Mouse (Mus musculus): ENCODE results near the gene Wdr12. TPM values are rescaled to one million over a fixed set of nuclear protein-coding genes. Genes with fewer than 3 reads are reported as not detected.
"Not testable (repeated sequence)": the region's sequence is repeated elsewhere in the genome, so short reads cannot be mapped to it uniquely, and the experiment has no call there.

The Wdr12 gene
- total and polyA plus RNA-seq, 3 experiments = 5.8 to 13.9 (median 11.9) TPM

- intact Hi-C loops (cut with DNase I) = loop anchor here (5.0 kb wide), 2 partner anchors 85 to 335 kb away; partner anchors contain the start of genes Bmpr2 and Nbeal1
- under 1% methylated on average over 25 of the region's 25 CpGs for WGBS
- Histone ChIP-seq H3K9ac (ENCODE audit: low read depth, low read length) (peak overlapping the region; percentile 63), H3K27ac (peak overlapping the region; percentile 99), H3K79me2 (replicated peaks; ENCODE audit: control insufficient read depth, insufficient read depth, low read length) (peaks cover 2% of the 10 kb centered on the region; the same call in 1 of the 2 replicates), H3K27me3 (ENCODE audit: control insufficient read depth, insufficient read depth, low read length) (no peaks in the 10 kb centered on the region), H3K4me3 (peak overlapping the region; percentile 99), H3K4me1 (ENCODE audit: control insufficient read depth, insufficient read depth, low read length) (peaks cover 2% of the 10 kb centered on the region), H3K36me3 (ENCODE audit: control insufficient read depth, insufficient read depth, low read length) (peaks cover 3% of the 10 kb centered on the region)
- DNase-seq = peak; percentile 65 to 70
- TF ChIP-seq POLR2A (IDR thresholded peaks at IDR 0.05; ENCODE audit: insufficient read depth, low read depth, low read length) = peak; percentile 48; the same call in 1 of the 2 replicates
- 0 out of 2 replicates have a peak, but pooled peaks have one; percentile 32 for TF ChIP-seq EP300 (IDR thresholded peaks at IDR 0.05; ENCODE audit: insufficient read depth, low read depth, low read length)
- TF ChIP-seq CTCF (IDR thresholded peaks at IDR 0.05) = no peak
These were observed 995 bp downstream of the Wdr12 start for GRCm38 (mm10) chr1:60097277-60098023.

GRCm38 (mm10) chr1:60096572-60097276 is 1.7 kb downstream of the Wdr12 start:
- H3K4me3 ChIP-seq = peak overlapping the region; percentile 99
- H3K36me3 ChIP-seq (ENCODE audit: control insufficient read depth, insufficient read depth, low read length) = peaks cover 3% of the 10 kb centered on the region
- intact Hi-C loops (cut with DNase I) = loop anchor here (5.0 kb wide), 2 partner anchors 86 to 334 kb away; partner anchors contain the start of genes Bmpr2 and Nbeal1
- peak overlapping the region; percentile 40; the same call in 1 of the 2 replicates for H3K9ac ChIP-seq (ENCODE audit: low read depth, low read length)
- 6% methylated on average over 13 of the region's 13 CpGs for WGBS
- H3K4me1 ChIP-seq (ENCODE audit: control insufficient read depth, insufficient read depth, low read length) = peaks cover 2% of the 10 kb centered on the region
- peak overlapping the region; percentile 99 for H3K27ac ChIP-seq
- TF ChIP-seq CTCF (IDR thresholded peaks at IDR 0.05) (no peak), EP300 (IDR thresholded peaks at IDR 0.05; ENCODE audit: insufficient read depth, low read depth, low read length) (no peak), POLR2A (IDR thresholded peaks at IDR 0.05; ENCODE audit: insufficient read depth, low read depth, low read length) (no peak)
- DNase-seq = no peak
- H3K27me3 ChIP-seq (ENCODE audit: control insufficient read depth, insufficient read depth, low read length) = no peaks in the 10 kb centered on the region
- peaks cover 2% of the 10 kb centered on the region; the same call in 1 of the 2 replicates for H3K79me2 ChIP-seq (replicated peaks; ENCODE audit: control insufficient read depth, insufficient read depth, low read length)

GRCm38 (mm10) chr1:60076411-60076810 is 22.0 kb downstream of the Wdr12 start:
- Histone ChIP-seq H3K9ac (ENCODE audit: low read depth, low read length) (no peak overlapping the region), H3K79me2 (replicated peaks; ENCODE audit: control insufficient read depth, insufficient read depth, low read length) (no peaks in the 10 kb centered on the region), H3K27ac (no peak overlapping the region), H3K4me3 (no peak overlapping the region), H3K27me3 (ENCODE audit: control insufficient read depth, insufficient read depth, low read length) (no peaks in the 10 kb centered on the region), H3K4me1 (ENCODE audit: control insufficient read depth, insufficient read depth, low read length) (peaks cover 1% of the 10 kb centered on the region; the same call in 1 of the 2 replicates), H3K36me3 (ENCODE audit: control insufficient read depth, insufficient read depth, low read length) (0 out of 2 replicates have a peak, but pooled peaks cover 3% of the 10 kb centered on the region)
- no peak for TF ChIP-seq POLR2A (IDR thresholded peaks at IDR 0.05; ENCODE audit: insufficient read depth, low read depth, low read length)
- TF ChIP-seq CTCF (IDR thresholded peaks at IDR 0.05) = no peak
- TF ChIP-seq EP300 (IDR thresholded peaks at IDR 0.05; ENCODE audit: insufficient read depth, low read depth, low read length) = no peak
- 82% methylated on average over 6 of the region's 6 CpGs for WGBS
- no peak for DNase-seq
- intact Hi-C loops (cut with DNase I) = no loop called here

GRCm38 (mm10) chr1:60075590-60075989 is 22.9 kb downstream of the Wdr12 start:
- Histone ChIP-seq H3K36me3 (ENCODE audit: control insufficient read depth, insufficient read depth, low read length) (0 out of 2 replicates have a peak, but pooled peaks cover 3% of the 10 kb centered on the region), H3K79me2 (replicated peaks; ENCODE audit: control insufficient read depth, insufficient read depth, low read length) (no peaks in the 10 kb centered on the region), H3K9ac (ENCODE audit: low read depth, low read length) (no peak overlapping the region), H3K27me3 (ENCODE audit: control insufficient read depth, insufficient read depth, low read length) (no peaks in the 10 kb centered on the region), H3K4me1 (ENCODE audit: control insufficient read depth, insufficient read depth, low read length) (peaks cover 1% of the 10 kb centered on the region; the same call in 1 of the 2 replicates), H3K27ac (no peak overlapping the region), H3K4me3 (no peak overlapping the region)
- 76% methylated on average over 3 of the region's 3 CpGs for WGBS
- intact Hi-C loops (cut with DNase I) = no loop called here
- TF ChIP-seq POLR2A (IDR thresholded peaks at IDR 0.05; ENCODE audit: insufficient read depth, low read depth, low read length) (no peak), EP300 (IDR thresholded peaks at IDR 0.05; ENCODE audit: insufficient read depth, low read depth, low read length) (no peak), CTCF (IDR thresholded peaks at IDR 0.05) (no peak)
- DNase-seq = no peak

GRCm38 (mm10) chr1:60074935-60075334 is 23.5 kb downstream of the Wdr12 start:
- no peak for TF ChIP-seq EP300 (IDR thresholded peaks at IDR 0.05; ENCODE audit: insufficient read depth, low read depth, low read length)
- TF ChIP-seq POLR2A (IDR thresholded peaks at IDR 0.05; ENCODE audit: insufficient read depth, low read depth, low read length) = no peak
- TF ChIP-seq CTCF (IDR thresholded peaks at IDR 0.05) = no peak
- intact Hi-C loops (cut with DNase I) = no loop called here
- Histone ChIP-seq H3K4me3 (no peak overlapping the region), H3K79me2 (replicated peaks; ENCODE audit: control insufficient read depth, insufficient read depth, low read length) (no peaks in the 10 kb centered on the region), H3K27me3 (ENCODE audit: control insufficient read depth, insufficient read depth, low read length) (no peaks in the 10 kb centered on the region), H3K4me1 (ENCODE audit: control insufficient read depth, insufficient read depth, low read length) (peaks cover 1% of the 10 kb centered on the region; the same call in 1 of the 2 replicates), H3K27ac (no peak overlapping the region), H3K36me3 (ENCODE audit: control insufficient read depth, insufficient read depth, low read length) (0 out of 2 replicates have a peak, but pooled peaks cover 3% of the 10 kb centered on the region), H3K9ac (ENCODE audit: low read depth, low read length) (no peak overlapping the region)
- 61% methylated on average over 2 of the region's 2 CpGs for WGBS
- DNase-seq = no peak

GRCm38 (mm10) chr1:60070725-60071124 is 27.7 kb downstream of the Wdr12 start:
- DNase-seq; intact Hi-C loops (cut with DNase I); H3K36me3 ChIP-seq (ENCODE audit: control insufficient read depth, insufficient read depth, low read length): not testable (repeated sequence)

More at GRCm38 (mm10) chr1:60070725-60071124, 27.7 kb downstream of the Wdr12 start:
- H3K27ac ChIP-seq; H3K9ac ChIP-seq (ENCODE audit: low read depth, low read length); H3K79me2 ChIP-seq (replicated peaks; ENCODE audit: control insufficient read depth, insufficient read depth, low read length); H3K4me3 ChIP-seq; H3K4me1 ChIP-seq (ENCODE audit: control insufficient read depth, insufficient read depth, low read length); H3K27me3 ChIP-seq (ENCODE audit: control insufficient read depth, insufficient read depth, low read length): not testable (repeated sequence)

All from heart, adult 2 months (tissue).